In genomic region chr12:110429990-110430389, GRCm38 (mm10) we compare ENCODE assay signal across 20 mouse cellular contexts. TPM values are rescaled to one million over a fixed set of nuclear protein-coding genes. Genes with fewer than 3 reads are reported as not detected.
DNase-seq lines count a peak whose midpoint lies in the region; ATAC-seq and TF ChIP-seq lines count a peak whose summit lies in the region.
"Had no signal": no experiment of that assay in that cellular context is flagged by ENCODE, and none has a peak within 500 bp of the region (broad histone marks: within the 10 kb centered on the region; RNA-seq: fewer than 3 reads in every experiment).

No protein-coding gene starts in this region.

- H3K27ac ChIP-seq in forebrain, embryonic 10.5 days = peak overlapping the region; percentile 78
- H3K27ac ChIP-seq in forebrain, embryonic 15.5 days (replicated peaks) = no peak overlapping the region
- H3K27ac ChIP-seq in midbrain, embryonic 10.5 days (replicated peaks) = peak overlapping the region; percentile 82
- H3K27ac ChIP-seq in midbrain, postnatal 0 days (ENCODE audit: low read depth, low read length) = no peak overlapping the region
- no peak overlapping the region; the same call in 1 of the 2 replicates for H3K27ac ChIP-seq in forebrain, embryonic 11.5 days (ENCODE audit: low read depth, low read length)
- 0 out of 2 replicates have a peak overlapping the region, but pooled peaks have one; percentile 9 for H3K27ac ChIP-seq in midbrain, embryonic 13.5 days
- H3K27ac ChIP-seq: embryonic facial prominence, embryonic 13.5 days; kidney, postnatal 0 days; limb, embryonic 13.5 days; liver, embryonic 14.5 days had no signal

- H3K4me2 ChIP-seq in forebrain, embryonic 15.5 days (replicated peaks) = no peak overlapping the region
- no peak overlapping the region for H3K4me2 ChIP-seq in midbrain, postnatal 0 days (ENCODE audit: low read depth, low read length, poor library complexity, severe bottlenecking)
- no peak overlapping the region for H3K4me2 ChIP-seq in forebrain, embryonic 11.5 days (ENCODE audit: low read depth, low read length, severe bottlenecking)
- no peak overlapping the region for H3K4me2 ChIP-seq in midbrain, embryonic 13.5 days (replicated peaks)
- H3K4me2 ChIP-seq: embryonic facial prominence, embryonic 13.5 days; limb, embryonic 13.5 days had no signal

- no peak for ATAC-seq in forebrain, embryonic 15.5 days (replicated peaks)
- no peak for ATAC-seq in midbrain, postnatal 0 days (ENCODE audit: low FRiP score)
- ATAC-seq in forebrain, embryonic 11.5 days (replicated peaks; ENCODE audit: low FRiP score) = no peak
- peak; percentile 20; the same call in 1 of the 2 replicates for ATAC-seq in midbrain, embryonic 13.5 days
- no peak for ATAC-seq in megakaryocyte-erythroid progenitor cell, adult 5-6 weeks (replicated peaks; ENCODE audit: low FRiP score, low TSS enrichment, poor library complexity, severe bottlenecking)
- ATAC-seq: intestine, postnatal 0 days had no signal

- H3K9me3 ChIP-seq in forebrain, embryonic 10.5 days = no peaks in the 10 kb centered on the region
- no peaks in the 10 kb centered on the region for H3K9me3 ChIP-seq in forebrain, embryonic 15.5 days
- no peaks in the 10 kb centered on the region for H3K9me3 ChIP-seq in midbrain, embryonic 10.5 days (replicated peaks)
- H3K9me3 ChIP-seq in midbrain, postnatal 0 days (ENCODE audit: low read length) = no peaks in the 10 kb centered on the region
- H3K9me3 ChIP-seq in forebrain, embryonic 11.5 days (ENCODE audit: control insufficient read depth, low read length) = no peaks in the 10 kb centered on the region
- H3K9me3 ChIP-seq in midbrain, embryonic 13.5 days = no peaks in the 10 kb centered on the region
- H3K9me3 ChIP-seq: embryonic facial prominence, embryonic 13.5 days; limb, embryonic 13.5 days had no signal

- no peak for DNase-seq in forebrain, embryonic 10.5 days (ENCODE audit: extremely low spot score, low spot score)
- DNase-seq in midbrain, embryonic 10.5 days (ENCODE audit: low spot score) = peak; percentile 43
- DNase-seq in midbrain, postnatal 0 days (ENCODE audit: low spot score) = no peak
- no peak for DNase-seq in forebrain, embryonic 11.5 days (ENCODE audit: low spot score)
- DNase-seq in adrenal gland, postnatal 25 days = no peak
- DNase-seq: adrenal gland, postnatal 14 days; cerebellum, postnatal 14 days; gastrocnemius, postnatal 10 days; heart, adult 18-20 months; right cerebral cortex, adult 18-20 months; thymus, adult 2 months had no signal

- H3K9ac ChIP-seq in forebrain, embryonic 15.5 days (replicated peaks) = no peak overlapping the region
- no peak overlapping the region for H3K9ac ChIP-seq in midbrain, postnatal 0 days (replicated peaks; ENCODE audit: low read length, poor library complexity, severe bottlenecking)
- H3K9ac ChIP-seq in forebrain, embryonic 11.5 days (ENCODE audit: low read length) = peak overlapping the region; percentile 46
- peak overlapping the region; percentile 39; the same call in 1 of the 2 replicates for H3K9ac ChIP-seq in midbrain, embryonic 13.5 days (replicated peaks)
- H3K9ac ChIP-seq: embryonic facial prominence, embryonic 13.5 days; limb, embryonic 13.5 days; liver, embryonic 14.5 days had no signal

- no peaks in the 10 kb centered on the region for H3K27me3 ChIP-seq in forebrain, embryonic 10.5 days (ENCODE audit: poor library complexity, severe bottlenecking)
- no peaks in the 10 kb centered on the region for H3K27me3 ChIP-seq in forebrain, embryonic 15.5 days
- H3K27me3 ChIP-seq in midbrain, embryonic 10.5 days (ENCODE audit: low read depth, poor library complexity, severe bottlenecking) = no peaks in the 10 kb centered on the region
- no peaks in the 10 kb centered on the region for H3K27me3 ChIP-seq in midbrain, postnatal 0 days (ENCODE audit: insufficient read depth, low read length)
- no peaks in the 10 kb centered on the region for H3K27me3 ChIP-seq in forebrain, embryonic 11.5 days (ENCODE audit: control insufficient read depth, insufficient read depth, low read length)
- no peaks in the 10 kb centered on the region for H3K27me3 ChIP-seq in midbrain, embryonic 13.5 days

- no peak overlapping the region; the same call in 1 of the 2 replicates for H3K4me3 ChIP-seq in forebrain, embryonic 10.5 days
- H3K4me3 ChIP-seq in forebrain, embryonic 15.5 days = no peak overlapping the region
- H3K4me3 ChIP-seq in midbrain, embryonic 10.5 days = no peak overlapping the region
- H3K4me3 ChIP-seq in midbrain, postnatal 0 days (ENCODE audit: low read depth, low read length) = no peak overlapping the region
- H3K4me3 ChIP-seq in forebrain, embryonic 11.5 days (ENCODE audit: low read depth, low read length) = no peak overlapping the region
- H3K4me3 ChIP-seq in midbrain, embryonic 13.5 days (replicated peaks) = no peak overlapping the region
- H3K4me3 ChIP-seq: embryonic facial prominence, embryonic 13.5 days; limb, embryonic 13.5 days; myocyte had no signal

- WGBS in forebrain, embryonic 10.5 days = 50% methylated on average over 10 of the region's 10 CpGs
- WGBS in forebrain, embryonic 15.5 days = 36% methylated on average over 10 of the region's 10 CpGs
- WGBS in midbrain, embryonic 10.5 days = 39% methylated on average over 10 of the region's 10 CpGs
- 33% methylated on average over 10 of the region's 10 CpGs for WGBS in midbrain, postnatal 0 days
- 32% methylated on average over 10 of the region's 10 CpGs for WGBS in forebrain, embryonic 11.5 days
- WGBS in midbrain, embryonic 13.5 days = 38% methylated on average over 10 of the region's 10 CpGs

- peaks cover 12% of the 10 kb centered on the region for H3K4me1 ChIP-seq in forebrain, embryonic 10.5 days
- peaks cover 7% of the 10 kb centered on the region for H3K4me1 ChIP-seq in forebrain, embryonic 15.5 days
- peaks cover 11% of the 10 kb centered on the region for H3K4me1 ChIP-seq in midbrain, embryonic 10.5 days
- no peaks in the 10 kb centered on the region for H3K4me1 ChIP-seq in midbrain, postnatal 0 days (ENCODE audit: insufficient read depth, low read length)
- H3K4me1 ChIP-seq in forebrain, embryonic 11.5 days (replicated peaks; ENCODE audit: control insufficient read depth, insufficient read depth, low read length) = 0 out of 2 replicates have a peak, but pooled peaks cover 2% of the 10 kb centered on the region
- H3K4me1 ChIP-seq in midbrain, embryonic 13.5 days (replicated peaks) = 0 out of 2 replicates have a peak, but pooled peaks cover 6% of the 10 kb centered on the region
- H3K4me1 ChIP-seq: embryonic facial prominence, embryonic 13.5 days; limb, embryonic 13.5 days had no signal

- TF ChIP-seq CTCF in midbrain, postnatal 0 days (IDR thresholded peaks at IDR 0.05) = no peak

- H3K36me3 ChIP-seq in forebrain, embryonic 10.5 days (replicated peaks) = no peaks in the 10 kb centered on the region
- H3K36me3 ChIP-seq in forebrain, embryonic 15.5 days = no peaks in the 10 kb centered on the region
- no peaks in the 10 kb centered on the region for H3K36me3 ChIP-seq in midbrain, embryonic 10.5 days
- H3K36me3 ChIP-seq in midbrain, postnatal 0 days (ENCODE audit: insufficient read depth, low read length) = no peaks in the 10 kb centered on the region
- no peaks in the 10 kb centered on the region for H3K36me3 ChIP-seq in forebrain, embryonic 11.5 days (ENCODE audit: control insufficient read depth, insufficient read depth, low read length)
- no peaks in the 10 kb centered on the region for H3K36me3 ChIP-seq in midbrain, embryonic 13.5 days
- H3K36me3 ChIP-seq: embryonic facial prominence, embryonic 13.5 days; limb, embryonic 13.5 days had no signal

RNA-seq across cellular contexts. Expression of gene Ppp2r5c, which starts 16.9 kb away (rescaled TPM):
- 135 and 138 TPM in 2 replicates for polyA plus RNA-seq in forebrain, embryonic 10.5 days (2016; fragmentation: Nextera tagmentation; extraction: Ambion mirVana)
- polyA plus RNA-seq in forebrain, embryonic 15.5 days (2015; fragmentation: Nextera tagmentation; extraction: Ambion mirVana) = 137 TPM in 2 replicates
- polyA plus RNA-seq in midbrain, embryonic 10.5 days (2016; fragmentation: Nextera tagmentation; extraction: Ambion mirVana) = 142 and 155 TPM in 2 replicates
- total RNA-seq in midbrain, postnatal 0 days (2014; rRNA removed) = 173 and 183 TPM in 2 replicates
- 176 and 178 TPM in 2 replicates for polyA plus RNA-seq in midbrain, postnatal 0 days (2015; fragmentation: Nextera tagmentation; extraction: Ambion mirVana)
- 163 TPM in 2 replicates for polyA plus RNA-seq in forebrain, embryonic 11.5 days (2014; fragmentation: Nextera tagmentation; extraction: Ambion mirVana)
- 136 and 147 TPM in 2 replicates for polyA plus RNA-seq in midbrain, embryonic 13.5 days (2015; fragmentation: Nextera tagmentation; extraction: Ambion mirVana)
- total RNA-seq in adrenal gland, postnatal 25 days (2021) = 98.6 and 115 TPM in 2 replicates
- total RNA-seq in megakaryocyte-erythroid progenitor cell, adult 5-6 weeks (2014; fragmentation: Nextera tagmentation) = 99.2 and 117 TPM in 2 replicates
- 223 and 234 TPM in 2 replicates for total RNA-seq in megakaryocyte-erythroid progenitor cell, adult 5-6 weeks (2017)

Comparison
In these comparisons a context has a peak if more than half of its experiments do, and no peak if none do; other contexts are left out.
1. H3K27ac ChIP-seq: peak in forebrain, embryonic 10.5 days (single experiment), midbrain, embryonic 10.5 days (single experiment) and midbrain, embryonic 13.5 days (single experiment); none in forebrain, embryonic 15.5 days (single experiment), midbrain, postnatal 0 days (single experiment) and forebrain, embryonic 11.5 days (single experiment).
2. H3K9ac ChIP-seq: peak in forebrain, embryonic 11.5 days (single experiment) and midbrain, embryonic 13.5 days (single experiment); none in forebrain, embryonic 15.5 days (single experiment) and midbrain, postnatal 0 days (single experiment).